Mouse (Mus musculus): ENCODE measurements at regions not wholly inside any gene's neighbourhood (a gene's known extent, or its start where the extent isn't known, plus 50 kb on each side); places are given as distances from the start of the nearest gene placed in this dataset.

GRCm38 (mm10) chr16:24129701-24130100, 141.0 kb upstream of the Bcl6 start:
- 93% methylated on average over 4 of the region's 4 CpGs for WGBS
- no peaks in the 10 kb centered on the region for H3K27me3 ChIP-seq (ENCODE audit: control insufficient read depth, insufficient read depth, low read length)
- no peak overlapping the region for H3K9ac ChIP-seq (replicated peaks; ENCODE audit: low read depth, low read length)
- no peaks in the 10 kb centered on the region for H3K36me3 ChIP-seq (ENCODE audit: control insufficient read depth, insufficient read depth, low read length)
- H3K9me3 ChIP-seq (ENCODE audit: control insufficient read depth, low read length), result no peaks in the 10 kb centered on the region
- H3K27ac ChIP-seq (ENCODE audit: low read depth, low read length), result no peak overlapping the region
- no peak overlapping the region for H3K4me3 ChIP-seq (ENCODE audit: low read depth, low read length)
- H3K4me1 ChIP-seq (ENCODE audit: control insufficient read depth, insufficient read depth, low read length), result no peaks in the 10 kb centered on the region
- ATAC-seq (ENCODE audit: low read depth), result no peak
- H3K4me2 ChIP-seq (ENCODE audit: low read depth, low read length), result no peak overlapping the region

DNA sequence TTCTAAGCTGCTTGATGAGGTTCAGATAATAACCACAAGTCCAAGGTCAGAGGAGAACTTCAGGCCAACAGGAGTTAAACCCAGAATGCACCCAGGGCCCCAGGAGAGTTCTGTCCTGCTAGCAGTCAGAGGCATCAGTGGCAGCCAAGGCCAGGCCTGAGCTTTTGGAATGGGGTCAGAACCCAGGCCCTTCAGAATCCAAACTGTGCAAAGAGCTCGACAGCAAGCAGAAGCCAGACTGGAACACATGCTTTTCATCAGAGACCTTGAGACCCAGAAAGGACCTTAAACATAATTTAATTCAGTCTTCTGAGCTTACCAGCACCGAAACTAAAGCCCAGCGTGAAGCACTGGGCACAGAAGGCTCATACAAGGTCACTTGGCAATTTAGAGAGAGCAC, 139.9 kb upstream of the Bcl6 start:
- H3K9ac ChIP-seq (replicated peaks; ENCODE audit: low read depth, low read length), result no peak overlapping the region

GRCm38 (mm10) chr16:24124766-24125165, 136.1 kb upstream of the Bcl6 start:
- 92% methylated on average over 5 of the region's 5 CpGs for WGBS
- Histone ChIP-seq H3K4me1 (ENCODE audit: control insufficient read depth, insufficient read depth, low read length) (no peaks in the 10 kb centered on the region), H3K9ac (replicated peaks; ENCODE audit: low read depth, low read length) (no peak overlapping the region), H3K4me2 (ENCODE audit: low read depth, low read length) (no peak overlapping the region), H3K4me3 (ENCODE audit: low read depth, low read length) (no peak overlapping the region), H3K27me3 (ENCODE audit: control insufficient read depth, insufficient read depth, low read length) (no peaks in the 10 kb centered on the region), H3K27ac (ENCODE audit: low read depth, low read length) (no peak overlapping the region), H3K9me3 (ENCODE audit: control insufficient read depth, low read length) (no peaks in the 10 kb centered on the region), H3K36me3 (ENCODE audit: control insufficient read depth, insufficient read depth, low read length) (no peaks in the 10 kb centered on the region)
- no peak for ATAC-seq (ENCODE audit: low read depth)

More for the DNA sequence above, 139.9 kb upstream of the Bcl6 start:
- no peaks in the 10 kb centered on the region for H3K9me3 ChIP-seq (ENCODE audit: control insufficient read depth, low read length)
- whole genome bisulfite sequencing, result 33% methylated on average over 3 of the region's 3 CpGs
- no peaks in the 10 kb centered on the region for H3K4me1 ChIP-seq (ENCODE audit: control insufficient read depth, insufficient read depth, low read length)
- no peak overlapping the region for H3K4me3 ChIP-seq (ENCODE audit: low read depth, low read length)
- no peak for ATAC-seq (ENCODE audit: low read depth)
- H3K4me2 ChIP-seq (ENCODE audit: low read depth, low read length), result no peak overlapping the region
- H3K27ac ChIP-seq (ENCODE audit: low read depth, low read length), result no peak overlapping the region
- H3K27me3 ChIP-seq (ENCODE audit: control insufficient read depth, insufficient read depth, low read length), result no peaks in the 10 kb centered on the region
- no peaks in the 10 kb centered on the region for H3K36me3 ChIP-seq (ENCODE audit: control insufficient read depth, insufficient read depth, low read length)

DNA sequence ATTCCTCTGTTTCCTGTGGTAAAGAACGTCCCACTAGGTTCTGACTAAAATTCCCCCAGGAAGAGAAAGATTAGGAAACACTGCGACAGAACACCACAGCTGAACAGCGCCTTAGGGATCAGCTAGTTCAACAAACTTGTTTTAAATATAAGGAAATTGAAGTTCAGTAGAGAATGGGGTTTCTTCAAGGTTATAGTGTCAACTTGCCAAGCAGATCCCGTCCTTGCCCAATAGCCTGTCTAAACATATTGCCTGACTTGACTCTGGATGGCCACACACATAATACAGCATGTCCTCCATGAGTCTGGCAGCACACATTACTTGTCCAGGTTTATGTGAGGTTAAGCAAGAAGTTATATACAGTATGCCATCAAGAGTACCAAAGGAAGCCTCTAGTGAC, 135.4 kb upstream of the Bcl6 start:
- ATAC-seq (ENCODE audit: low read depth), result no peak
- Histone ChIP-seq H3K9ac (replicated peaks; ENCODE audit: low read depth, low read length) (no peak overlapping the region), H3K27me3 (ENCODE audit: control insufficient read depth, insufficient read depth, low read length) (no peaks in the 10 kb centered on the region), H3K27ac (ENCODE audit: low read depth, low read length) (no peak overlapping the region), H3K4me1 (ENCODE audit: control insufficient read depth, insufficient read depth, low read length) (no peaks in the 10 kb centered on the region), H3K4me2 (ENCODE audit: low read depth, low read length) (no peak overlapping the region), H3K36me3 (ENCODE audit: control insufficient read depth, insufficient read depth, low read length) (no peaks in the 10 kb centered on the region), H3K4me3 (ENCODE audit: low read depth, low read length) (no peak overlapping the region), H3K9me3 (ENCODE audit: control insufficient read depth, low read length) (no peaks in the 10 kb centered on the region)
- WGBS, result 90% methylated on average over 4 of the region's 4 CpGs

GRCm38 (mm10) chr16:24121633-24122032, 133.0 kb upstream of the Bcl6 start:
- no peaks in the 10 kb centered on the region for H3K9me3 ChIP-seq (ENCODE audit: control insufficient read depth, low read length)
- ATAC-seq (ENCODE audit: low read depth), result no peak
- no peak overlapping the region for H3K27ac ChIP-seq (ENCODE audit: low read depth, low read length)
- H3K9ac ChIP-seq (replicated peaks; ENCODE audit: low read depth, low read length), result no peak overlapping the region
- WGBS, result 96% methylated on average over 6 of the region's 6 CpGs
- no peaks in the 10 kb centered on the region for H3K27me3 ChIP-seq (ENCODE audit: control insufficient read depth, insufficient read depth, low read length)
- no peaks in the 10 kb centered on the region for H3K4me1 ChIP-seq (ENCODE audit: control insufficient read depth, insufficient read depth, low read length)
- no peaks in the 10 kb centered on the region for H3K36me3 ChIP-seq (ENCODE audit: control insufficient read depth, insufficient read depth, low read length)
- no peak overlapping the region for H3K4me2 ChIP-seq (ENCODE audit: low read depth, low read length)
- no peak overlapping the region for H3K4me3 ChIP-seq (ENCODE audit: low read depth, low read length)

DNA sequence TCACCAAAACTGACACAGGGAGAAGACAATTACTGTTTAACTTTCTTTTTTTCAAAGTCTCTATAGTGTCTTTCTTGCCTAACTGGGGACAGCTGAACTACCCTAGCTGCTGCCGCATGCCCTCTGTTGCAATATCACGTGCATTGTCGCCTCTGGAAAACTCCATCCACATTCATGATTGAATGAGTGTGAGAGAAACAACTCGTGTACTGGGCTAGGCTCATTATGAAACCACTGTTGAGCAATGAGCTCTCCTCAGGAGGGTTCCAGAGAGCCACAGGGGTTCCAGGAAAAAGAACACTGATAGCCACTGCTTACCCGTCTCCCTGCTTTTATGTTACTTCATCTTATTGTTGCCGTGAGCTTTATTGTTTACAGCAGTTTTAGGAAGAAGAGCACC, 132.2 kb upstream of the Bcl6 start:
- Histone ChIP-seq H3K27ac (ENCODE audit: low read depth, low read length) (no peak overlapping the region), H3K4me2 (ENCODE audit: low read depth, low read length) (no peak overlapping the region), H3K9me3 (ENCODE audit: control insufficient read depth, low read length) (no peaks in the 10 kb centered on the region), H3K27me3 (ENCODE audit: control insufficient read depth, insufficient read depth, low read length) (no peaks in the 10 kb centered on the region), H3K36me3 (ENCODE audit: control insufficient read depth, insufficient read depth, low read length) (no peaks in the 10 kb centered on the region), H3K4me3 (ENCODE audit: low read depth, low read length) (no peak overlapping the region), H3K9ac (replicated peaks; ENCODE audit: low read depth, low read length) (no peak overlapping the region), H3K4me1 (ENCODE audit: control insufficient read depth, insufficient read depth, low read length) (no peaks in the 10 kb centered on the region)
- 35% methylated on average over 6 of the region's 6 CpGs for WGBS
- no peak for ATAC-seq (ENCODE audit: low read depth)

DNA sequence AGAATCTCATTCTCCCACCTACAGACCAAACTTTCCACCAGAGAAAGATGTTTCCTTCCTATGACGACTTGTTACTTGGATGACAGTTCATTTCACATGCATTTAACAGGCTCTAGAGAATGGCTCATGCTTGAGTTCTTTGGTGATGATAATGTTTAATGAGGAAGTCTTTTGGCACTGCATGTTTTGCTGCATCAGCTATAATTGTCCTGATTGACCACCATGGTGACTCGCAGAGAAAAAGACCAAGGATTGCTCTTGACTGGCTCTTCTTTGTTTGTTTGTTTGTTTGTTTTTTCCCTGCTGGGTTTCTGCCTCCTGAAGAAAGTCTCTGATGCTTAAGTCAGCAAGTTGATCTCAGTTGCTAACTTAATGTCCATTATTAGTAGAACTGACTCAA, 129.8 kb upstream of the Bcl6 start:
- ATAC-seq (ENCODE audit: low read depth), result no peak
- Histone ChIP-seq H3K36me3 (ENCODE audit: control insufficient read depth, insufficient read depth, low read length) (no peaks in the 10 kb centered on the region), H3K4me3 (ENCODE audit: low read depth, low read length) (no peak overlapping the region), H3K27me3 (ENCODE audit: control insufficient read depth, insufficient read depth, low read length) (no peaks in the 10 kb centered on the region), H3K9ac (replicated peaks; ENCODE audit: low read depth, low read length) (no peak overlapping the region), H3K27ac (ENCODE audit: low read depth, low read length) (no peak overlapping the region), H3K4me2 (ENCODE audit: low read depth, low read length) (no peak overlapping the region), H3K4me1 (ENCODE audit: control insufficient read depth, insufficient read depth, low read length) (no peaks in the 10 kb centered on the region), H3K9me3 (ENCODE audit: control insufficient read depth, low read length) (no peaks in the 10 kb centered on the region)
- 89% methylated on average over 2 of the region's 2 CpGs for WGBS

- H3K27me3 ChIP-seq (ENCODE audit: control insufficient read depth, insufficient read depth, low read length), result no peaks in the 10 kb centered on the region
- WGBS, result 87% methylated on average over 8 of the region's 8 CpGs
- no peaks in the 10 kb centered on the region for H3K36me3 ChIP-seq (ENCODE audit: control insufficient read depth, insufficient read depth, low read length)
- H3K4me1 ChIP-seq (ENCODE audit: control insufficient read depth, insufficient read depth, low read length), result no peaks in the 10 kb centered on the region
- no peaks in the 10 kb centered on the region for H3K9me3 ChIP-seq (ENCODE audit: control insufficient read depth, low read length)
- no peak overlapping the region for H3K4me3 ChIP-seq (ENCODE audit: low read depth, low read length)
- no peak overlapping the region for H3K4me2 ChIP-seq (ENCODE audit: low read depth, low read length)
- no peak overlapping the region for H3K27ac ChIP-seq (ENCODE audit: low read depth, low read length)
- no peak for ATAC-seq (ENCODE audit: low read depth)
- no peak overlapping the region for H3K9ac ChIP-seq (replicated peaks; ENCODE audit: low read depth, low read length)
Measured at GRCm38 (mm10) chr16:24102854-24103690, 114.4 kb upstream of the Bcl6 start.

GRCm38 (mm10) chr16:24097596-24097995, 108.9 kb upstream of the Bcl6 start:
- WGBS, result 72% methylated on average over 8 of the region's 8 CpGs
- H3K4me3 ChIP-seq (ENCODE audit: low read depth, low read length), result no peak overlapping the region
- no peak for ATAC-seq (ENCODE audit: low read depth)
- no peaks in the 10 kb centered on the region for H3K36me3 ChIP-seq (ENCODE audit: control insufficient read depth, insufficient read depth, low read length)
- H3K9me3 ChIP-seq (ENCODE audit: control insufficient read depth, low read length), result no peaks in the 10 kb centered on the region
- H3K27me3 ChIP-seq (ENCODE audit: control insufficient read depth, insufficient read depth, low read length), result no peaks in the 10 kb centered on the region
- H3K4me1 ChIP-seq (ENCODE audit: control insufficient read depth, insufficient read depth, low read length), result no peaks in the 10 kb centered on the region
- no peak overlapping the region for H3K9ac ChIP-seq (replicated peaks; ENCODE audit: low read depth, low read length)
- no peak overlapping the region for H3K4me2 ChIP-seq (ENCODE audit: low read depth, low read length)
- H3K27ac ChIP-seq (ENCODE audit: low read depth, low read length), result no peak overlapping the region

All from neural tube, embryonic 14.5 days (tissue).